23 mouse cellular contexts compared by ENCODE assay signal in the genomic region with DNA sequence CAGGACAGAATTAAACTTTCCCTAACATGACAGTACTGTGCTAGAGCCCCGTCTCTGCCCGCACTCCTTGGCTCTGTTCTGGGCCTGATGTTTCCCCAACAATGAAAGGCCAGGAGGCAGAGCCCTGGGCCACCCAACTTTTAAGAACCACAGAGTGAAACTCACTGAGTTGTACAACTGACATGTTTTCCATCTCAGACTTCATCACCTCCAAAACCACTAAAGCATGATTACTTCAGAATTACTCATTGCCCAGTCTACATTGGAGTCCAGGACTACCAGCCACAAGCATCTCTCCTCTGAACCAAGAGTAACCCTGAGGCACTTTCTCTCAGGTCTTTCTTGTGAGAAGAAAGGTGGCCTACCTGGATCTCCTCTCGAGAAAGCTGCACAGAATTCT.
"Had no signal": no experiment of that assay in that cellular context is flagged by ENCODE, and none has a peak within 500 bp of the region (broad histone marks: within the 10 kb centered on the region; RNA-seq: fewer than 3 reads in every experiment).

No protein-coding gene starts in this region.

- H3K4me1 ChIP-seq: liver, embryonic 15.5 days had no signal

- DNase-seq: gastrocnemius, postnatal 14 days; gastrocnemius, postnatal 36 days; heart, adult 11 months; heart, postnatal 10 days; heart, postnatal 4 days; kidney, adult 18-20 months; kidney, adult 8-10 months; kidney, postnatal 10 days; kidney, postnatal 25 days; kidney, postnatal 4 days; layer of hippocampus, adult 9-11 months; layer of hippocampus, postnatal 36 days; left cerebral cortex, postnatal 4 days; liver, embryonic 13.5 days had no signal

- H3K4me3 ChIP-seq: heart, embryonic 10.5 days; heart, embryonic 12.5 days; hindbrain, embryonic 10.5 days; hindbrain, embryonic 12.5 days; intestine, embryonic 15.5 days; limb, embryonic 13.5 days; limb, embryonic 15.5 days; liver, embryonic 13.5 days; liver, embryonic 15.5 days had no signal

- H3K27ac ChIP-seq: heart, embryonic 10.5 days; hindbrain, embryonic 10.5 days; hindbrain, embryonic 12.5 days; hindbrain, embryonic 14.5 days; intestine, embryonic 15.5 days; limb, embryonic 13.5 days; limb, embryonic 15.5 days; liver, embryonic 13.5 days; liver, embryonic 15.5 days had no signal
